Mouse (Mus musculus): ENCODE results near the gene Efr3b. TPM values are rescaled to one million over a fixed set of nuclear protein-coding genes. Genes with fewer than 3 reads are reported as not detected.
A peak's percentile ranks its signal among the peaks of the same experiment; 100 is the strongest.

The Efr3b gene
- polyA plus RNA-seq, 1 experiment from 2014 or later: 42.1 TPM

GRCm38 (mm10) chr12:3926127-3926526 lies 112.6 kb downstream of the Efr3b start:
- Histone ChIP-seq H3K9me3 (no peaks in the 10 kb centered on the region), H3K9ac (no peak overlapping the region), H3K4me1 (replicated peaks) (0 out of 2 replicates have a peak, but pooled peaks cover 4% of the 10 kb centered on the region), H3K4me3 (no peak overlapping the region), H3K27ac (replicated peaks) (no peak overlapping the region), H3K4me2 (no peak overlapping the region), H3K27me3 (no peaks in the 10 kb centered on the region), H3K36me3 (no peaks in the 10 kb centered on the region)
- ATAC-seq (ENCODE audit: low FRiP score, low read depth): peak; percentile 69; the same call in 1 of the 2 replicates
- WGBS: 0% methylated on average over 1 of the region's 1 CpGs

GRCm38 (mm10) chr12:3919423-3919822 lies 119.3 kb downstream of the Efr3b start:
- no peak overlapping the region for H3K27ac ChIP-seq (replicated peaks)
- no peaks in the 10 kb centered on the region for H3K27me3 ChIP-seq
- no peak overlapping the region for H3K9ac ChIP-seq
- H3K36me3 ChIP-seq: peaks cover 7% of the 10 kb centered on the region; the same call in 1 of the 2 replicates
- WGBS: 89% methylated on average over 3 of the region's 3 CpGs
- no peak for ATAC-seq (ENCODE audit: low FRiP score, low read depth)
- H3K4me1 ChIP-seq (replicated peaks): peaks cover 12% of the 10 kb centered on the region
- no peaks in the 10 kb centered on the region for H3K9me3 ChIP-seq
- no peak overlapping the region for H3K4me2 ChIP-seq
- H3K4me3 ChIP-seq: no peak overlapping the region

GRCm38 (mm10) chr12:3918577-3918976 lies 120.1 kb downstream of the Efr3b start:
- H3K27me3 ChIP-seq: no peaks in the 10 kb centered on the region
- H3K9me3 ChIP-seq: no peaks in the 10 kb centered on the region
- no peak overlapping the region for H3K27ac ChIP-seq (replicated peaks)
- 71% methylated on average over 3 of the region's 3 CpGs for WGBS
- H3K4me3 ChIP-seq: no peak overlapping the region
- H3K4me2 ChIP-seq: no peak overlapping the region
- H3K4me1 ChIP-seq (replicated peaks): peaks cover 12% of the 10 kb centered on the region
- H3K36me3 ChIP-seq: peaks cover 8% of the 10 kb centered on the region; the same call in 1 of the 2 replicates
- no peak for ATAC-seq (ENCODE audit: low FRiP score, low read depth)
- no peak overlapping the region for H3K9ac ChIP-seq

GRCm38 (mm10) chr12:3917668-3918341 lies 120.9 kb downstream of the Efr3b start:
- H3K4me2 ChIP-seq: peak overlapping the region; percentile 4; the same call in 1 of the 2 replicates
- H3K4me3 ChIP-seq: no peak overlapping the region
- no peak overlapping the region for H3K9ac ChIP-seq
- H3K4me1 ChIP-seq (replicated peaks): peaks cover 12% of the 10 kb centered on the region
- H3K9me3 ChIP-seq: no peaks in the 10 kb centered on the region
- H3K36me3 ChIP-seq: peaks cover 8% of the 10 kb centered on the region; the same call in 1 of the 2 replicates
- peak; percentile 54 for ATAC-seq (ENCODE audit: low FRiP score, low read depth)
- no peak overlapping the region for H3K27ac ChIP-seq (replicated peaks)
- 18% methylated on average over 14 of the region's 14 CpGs for WGBS
- H3K27me3 ChIP-seq: no peaks in the 10 kb centered on the region

- Histone ChIP-seq H3K4me1 (replicated peaks) (peaks cover 7% of the 10 kb centered on the region), H3K9ac (no peak overlapping the region), H3K9me3 (no peaks in the 10 kb centered on the region), H3K27me3 (no peaks in the 10 kb centered on the region), H3K27ac (replicated peaks) (no peak overlapping the region), H3K4me2 (no peak overlapping the region), H3K36me3 (peaks cover 8% of the 10 kb centered on the region; the same call in 1 of the 2 replicates), H3K4me3 (no peak overlapping the region)
- ATAC-seq (ENCODE audit: low FRiP score, low read depth): no peak
- whole genome bisulfite sequencing: 87% methylated on average over 3 of the region's 3 CpGs
Observed at GRCm38 (mm10) chr12:3915852-3916251, 122.9 kb downstream of the Efr3b start.

Other genes with a start within 250 kb of the Efr3b start
- 109 and 144 TPM in 2 replicates for gene Dnmt3a, start 232.9 kb downstream of the Efr3b start, polyA plus RNA-seq (2015; fragmentation: Nextera tagmentation; extraction: Ambion mirVana)
- 3.4 and 4.0 TPM in 2 replicates for gene Pomc, start 84.0 kb downstream of the Efr3b start, polyA plus RNA-seq (2015; fragmentation: Nextera tagmentation; extraction: Ambion mirVana)
- 22.0 and 22.2 TPM in 2 replicates for gene Dnajc27, start 43.7 kb upstream of the Efr3b start, polyA plus RNA-seq (2015; fragmentation: Nextera tagmentation; extraction: Ambion mirVana)
- 15.8 and 17.7 TPM in 2 replicates for gene Adcy3, start 94.2 kb upstream of the Efr3b start, polyA plus RNA-seq (2015; fragmentation: Nextera tagmentation; extraction: Ambion mirVana)
- gene Ptrhd1, start 195.1 kb upstream of the Efr3b start, polyA plus RNA-seq (2015; fragmentation: Nextera tagmentation; extraction: Ambion mirVana): 5.7 and 5.9 TPM in 2 replicates
- 7.8 and 8.4 TPM in 2 replicates for gene Cenpo, start 195.4 kb upstream of the Efr3b start, polyA plus RNA-seq (2015; fragmentation: Nextera tagmentation; extraction: Ambion mirVana)

Data from hindbrain, embryonic 15.5 days (tissue).